Mouse (Mus musculus): Measurements from ENCODE around the gene Otud4. TPM values are rescaled to one million over a fixed set of nuclear protein-coding genes. Genes with fewer than 3 reads are reported as not detected.

Gene Otud4
- polyA plus RNA-seq, 1 experiment from 2014 or later: 10.6 TPM

DNA sequence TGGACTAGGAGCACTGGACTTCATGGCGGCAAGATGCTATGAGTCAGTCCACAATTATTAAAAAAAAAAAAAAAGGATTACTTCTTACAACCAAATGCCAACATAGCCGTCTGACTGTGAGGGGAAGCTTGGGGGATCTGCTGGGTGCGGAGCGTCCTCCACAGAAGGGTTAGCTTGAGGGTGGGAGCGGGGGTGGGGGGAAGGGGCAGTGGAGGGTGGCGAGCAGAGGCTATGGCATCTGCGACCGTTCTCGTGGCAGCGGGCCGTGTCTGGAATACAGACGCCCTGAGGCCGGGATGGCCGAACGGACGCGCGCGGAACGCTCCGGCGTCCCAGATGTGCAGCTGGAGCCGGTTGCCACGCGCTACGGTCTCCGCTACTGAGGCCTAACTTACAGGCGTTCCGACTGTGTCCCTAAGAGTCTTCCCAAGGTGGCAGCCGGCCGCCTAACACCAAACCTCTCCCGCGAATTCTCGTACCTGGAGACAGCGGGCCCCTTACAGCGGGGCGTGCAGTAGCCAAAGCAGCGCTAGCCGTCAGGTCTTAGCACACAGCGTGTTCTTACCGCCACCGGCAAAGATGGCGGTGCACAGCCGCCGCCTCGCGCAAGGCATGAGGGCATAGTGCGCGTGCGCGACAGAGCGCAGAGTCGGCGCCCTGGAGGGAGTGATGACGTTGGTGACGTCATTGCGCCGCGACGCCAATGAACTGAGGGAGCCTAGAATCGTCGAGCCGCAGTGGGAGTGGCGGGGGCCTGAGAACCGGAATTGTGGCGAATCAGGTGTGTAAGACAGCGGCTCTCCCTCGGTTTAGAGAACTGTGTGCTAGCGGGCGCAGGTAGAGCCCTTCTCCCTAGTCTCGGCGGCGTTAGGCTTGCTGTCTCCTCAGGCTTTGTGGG is 71.9 kb downstream of the Otud4 start, which contains the start of the genes Abce1 and Anapc10:
Gene Abce1 (minus strand): TSS at position 677 of the 898 bp plus-strand sequence.
Gene Anapc10 (plus strand): TSS at position 757 of the 898 bp plus-strand sequence.
- Histone ChIP-seq H3K4me1 (replicated peaks) (peaks cover 18% of the 10 kb centered on the region), H3K4me3 (peak within 1 kb of the TSS; percentile 89), H3K36me3 (peaks cover 26% of the 10 kb centered on the region), H3K4me2 (peak within 1 kb of the TSS; percentile 84), H3K27me3 (no peaks in the 10 kb centered on the region), H3K27ac (peak within 1 kb of the TSS; percentile 91), H3K9me3 (no peaks in the 10 kb centered on the region), H3K9ac (peak within 1 kb of the TSS; percentile 87)
- WGBS: under 1% methylated on average over 70 of the region's 73 CpGs
- peak; percentile 99 for ATAC-seq (ENCODE audit: low FRiP score)

DNA sequence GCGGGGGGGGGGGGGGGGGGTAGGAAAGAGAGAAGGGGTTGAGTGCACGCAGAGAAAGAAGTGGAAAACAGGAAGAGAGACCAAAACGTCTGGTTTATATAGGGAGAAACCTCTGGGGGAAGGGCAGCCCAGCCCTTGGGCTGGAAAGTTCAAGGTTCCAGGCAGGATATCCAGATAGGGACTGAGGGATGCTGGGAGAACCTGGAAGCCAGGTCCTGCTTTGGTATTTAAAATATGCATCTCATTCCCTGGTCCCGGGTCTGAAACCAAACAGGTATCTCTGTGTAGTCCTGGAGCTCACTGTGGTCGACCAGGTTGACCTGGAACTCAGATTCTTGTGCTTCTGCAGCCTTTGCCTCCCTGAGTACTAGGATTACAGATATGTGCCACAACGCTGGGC is 73.3 kb downstream of the Otud4 start:
- peak overlapping the region; percentile 24; the same call in 1 of the 2 replicates for H3K9ac ChIP-seq
- WGBS: 51% methylated on average over 4 of the region's 6 CpGs
- no peak overlapping the region for H3K27ac ChIP-seq
- H3K4me2 ChIP-seq: peak overlapping the region; percentile 60
- no peaks in the 10 kb centered on the region for H3K27me3 ChIP-seq
- peaks cover 18% of the 10 kb centered on the region for H3K4me1 ChIP-seq (replicated peaks)
- peak overlapping the region; percentile 15 for H3K4me3 ChIP-seq
- ATAC-seq (ENCODE audit: low FRiP score): no peak
- H3K9me3 ChIP-seq: no peaks in the 10 kb centered on the region
- peaks cover 27% of the 10 kb centered on the region for H3K36me3 ChIP-seq

GRCm38 (mm10) chr8:79721537-79721936 is 82.1 kb downstream of the Otud4 start:
- H3K4me2 ChIP-seq: no peak overlapping the region
- no peak overlapping the region for H3K4me3 ChIP-seq
- no peak overlapping the region for H3K27ac ChIP-seq
- ATAC-seq (ENCODE audit: low FRiP score): no peak
- H3K36me3 ChIP-seq: peaks cover 53% of the 10 kb centered on the region
- no peak overlapping the region for H3K9ac ChIP-seq
- H3K4me1 ChIP-seq (replicated peaks): no peaks in the 10 kb centered on the region
- H3K27me3 ChIP-seq: no peaks in the 10 kb centered on the region
- H3K9me3 ChIP-seq: no peaks in the 10 kb centered on the region

GRCm38 (mm10) chr8:79723308-79723707 is 83.9 kb downstream of the Otud4 start:
- Histone ChIP-seq H3K4me2 (no peak overlapping the region), H3K9ac (no peak overlapping the region), H3K27me3 (no peaks in the 10 kb centered on the region), H3K36me3 (peaks cover 38% of the 10 kb centered on the region), H3K27ac (no peak overlapping the region), H3K4me3 (no peak overlapping the region), H3K4me1 (replicated peaks) (no peaks in the 10 kb centered on the region), H3K9me3 (no peaks in the 10 kb centered on the region)
- no peak for ATAC-seq (ENCODE audit: low FRiP score)

- 45% methylated on average over 3 of the region's 3 CpGs for WGBS
- Histone ChIP-seq H3K4me3 (no peak overlapping the region), H3K9me3 (no peaks in the 10 kb centered on the region), H3K9ac (no peak overlapping the region), H3K36me3 (peaks cover 40% of the 10 kb centered on the region), H3K27ac (no peak overlapping the region), H3K27me3 (no peaks in the 10 kb centered on the region), H3K4me2 (no peak overlapping the region), H3K4me1 (replicated peaks) (no peaks in the 10 kb centered on the region)
- no peak for ATAC-seq (ENCODE audit: low FRiP score)
These were observed 85.2 kb downstream of the Otud4 start for GRCm38 (mm10) chr8:79724589-79724988.

Other genes with a start within 250 kb of the Otud4 start
- gene Smad1, start 240.1 kb upstream of the Otud4 start, polyA plus RNA-seq (2015; fragmentation: Nextera tagmentation; extraction: Ambion mirVana): 64.2 and 65.6 TPM in 2 replicates
- gene Abce1, start 72.1 kb downstream of the Otud4 start, polyA plus RNA-seq (2015; fragmentation: Nextera tagmentation; extraction: Ambion mirVana): 85.2 and 85.6 TPM in 2 replicates
- gene Anapc10, start 72.2 kb downstream of the Otud4 start, polyA plus RNA-seq (2015; fragmentation: Nextera tagmentation; extraction: Ambion mirVana): 36.0 and 42.4 TPM in 2 replicates